ENCODE assay signal across 8 mouse cellular contexts in genomic region chr2:71981343-71981851, GRCm38 (mm10). TPM values are rescaled to one million over a fixed set of nuclear protein-coding genes. Genes with fewer than 3 reads are reported as not detected.
DNase-seq lines count a peak whose midpoint lies in the region; ATAC-seq and TF ChIP-seq lines count a peak whose summit lies in the region.
"Had no signal": no experiment of that assay in that cellular context is flagged by ENCODE, and none has a peak within 500 bp of the region (broad histone marks: within the 10 kb centered on the region; RNA-seq: fewer than 3 reads in every experiment).

No protein-coding gene starts in this region.

- H3K4me1 ChIP-seq in lung, postnatal 0 days (ENCODE audit: insufficient read depth, low read depth, low read length) = no peaks in the 10 kb centered on the region
- H3K4me1 ChIP-seq in embryonic facial prominence, embryonic 10.5 days = peaks cover 10% of the 10 kb centered on the region
- peaks cover 13% of the 10 kb centered on the region for H3K4me1 ChIP-seq in hindbrain, embryonic 12.5 days
- H3K4me1 ChIP-seq in midbrain, embryonic 15.5 days = peaks cover 14% of the 10 kb centered on the region; the same call in 1 of the 2 replicates

- H3K9ac ChIP-seq in lung, postnatal 0 days (replicated peaks; ENCODE audit: low read depth) = 0 out of 2 replicates have a peak overlapping the region, but pooled peaks have one; percentile 19
- peak overlapping the region; percentile 69 for H3K9ac ChIP-seq in hindbrain, embryonic 12.5 days
- peak overlapping the region; percentile 74 for H3K9ac ChIP-seq in midbrain, embryonic 15.5 days

- H3K4me2 ChIP-seq in lung, postnatal 0 days (replicated peaks; ENCODE audit: low read depth, low read length) = peak overlapping the region; percentile 99
- H3K4me2 ChIP-seq in hindbrain, embryonic 12.5 days (replicated peaks) = peak overlapping the region; percentile 98
- peak overlapping the region; percentile 86 for H3K4me2 ChIP-seq in midbrain, embryonic 15.5 days

- no peak for TF ChIP-seq EP300 in lung, postnatal 0 days (IDR thresholded peaks at IDR 0.05)

- H3K27me3 ChIP-seq in lung, postnatal 0 days (replicated peaks; ENCODE audit: insufficient read depth, low read length) = no peaks in the 10 kb centered on the region
- H3K27me3 ChIP-seq in embryonic facial prominence, embryonic 10.5 days (replicated peaks; ENCODE audit: low read depth, poor library complexity, severe bottlenecking) = peaks cover 60% of the 10 kb centered on the region
- peaks cover 29% of the 10 kb centered on the region for H3K27me3 ChIP-seq in hindbrain, embryonic 12.5 days
- H3K27me3 ChIP-seq in midbrain, embryonic 15.5 days (replicated peaks) = no peaks in the 10 kb centered on the region

- no peak for DNase-seq in lung, postnatal 0 days (ENCODE audit: low spot score)
- no peak for DNase-seq in lung, postnatal 10 days
- DNase-seq in embryonic facial prominence, embryonic 10.5 days (ENCODE audit: low spot score) = peak; percentile 26
- no peak for DNase-seq in gastrocnemius, postnatal 10 days
- no peak for DNase-seq in spleen, postnatal 36 days (ENCODE audit: low spot score in 2 of 2)

- H3K9me3 ChIP-seq in lung, postnatal 0 days (ENCODE audit: low read length) = no peaks in the 10 kb centered on the region
- no peaks in the 10 kb centered on the region for H3K9me3 ChIP-seq in embryonic facial prominence, embryonic 10.5 days
- no peaks in the 10 kb centered on the region for H3K9me3 ChIP-seq in hindbrain, embryonic 12.5 days (replicated peaks)
- no peaks in the 10 kb centered on the region for H3K9me3 ChIP-seq in midbrain, embryonic 15.5 days

- no peaks in the 10 kb centered on the region for H3K36me3 ChIP-seq in lung, postnatal 0 days (ENCODE audit: insufficient read depth, low read length)
- no peaks in the 10 kb centered on the region for H3K36me3 ChIP-seq in embryonic facial prominence, embryonic 10.5 days (replicated peaks)
- no peaks in the 10 kb centered on the region for H3K36me3 ChIP-seq in hindbrain, embryonic 12.5 days
- H3K36me3 ChIP-seq in midbrain, embryonic 15.5 days (replicated peaks) = no peaks in the 10 kb centered on the region

- no peak for TF ChIP-seq CTCF in lung, postnatal 0 days (IDR thresholded peaks at IDR 0.05)

- no peak; the same call in 1 of the 2 replicates for ATAC-seq in lung, postnatal 0 days
- peak; percentile 38 for ATAC-seq in hindbrain, embryonic 12.5 days (ENCODE audit: low FRiP score)
- peak; percentile 72 for ATAC-seq in midbrain, embryonic 15.5 days (replicated peaks)

- 15% methylated on average over 22 of the region's 24 CpGs for WGBS in lung, postnatal 0 days
- WGBS in embryonic facial prominence, embryonic 10.5 days = 9% methylated on average over 24 of the region's 24 CpGs
- WGBS in hindbrain, embryonic 12.5 days = 9% methylated on average over 24 of the region's 24 CpGs
- 4% methylated on average over 24 of the region's 24 CpGs for WGBS in midbrain, embryonic 15.5 days

- H3K4me3 ChIP-seq in lung, postnatal 0 days (ENCODE audit: low read depth, low read length) = peak overlapping the region; percentile 39
- H3K4me3 ChIP-seq in embryonic facial prominence, embryonic 10.5 days = peak overlapping the region; percentile 68
- H3K4me3 ChIP-seq in hindbrain, embryonic 12.5 days = peak overlapping the region; percentile 59
- H3K4me3 ChIP-seq in midbrain, embryonic 15.5 days = peak overlapping the region; percentile 64
- H3K4me3 ChIP-seq: myocyte had no signal

- no peak overlapping the region for H3K27ac ChIP-seq in lung, postnatal 0 days (ENCODE audit: low read length)
- peak overlapping the region; percentile 35 for H3K27ac ChIP-seq in embryonic facial prominence, embryonic 10.5 days (replicated peaks)
- H3K27ac ChIP-seq in hindbrain, embryonic 12.5 days = no peak overlapping the region
- H3K27ac ChIP-seq in midbrain, embryonic 15.5 days = peak overlapping the region; percentile 75

RNA-seq across cellular contexts. Expression of gene Rapgef4, which starts 0.4 kb away (rescaled TPM):
- polyA plus RNA-seq in lung, postnatal 0 days (2015; fragmentation: Nextera tagmentation; extraction: Ambion mirVana) = 4.4 and 5.0 TPM in 2 replicates
- polyA plus RNA-seq in embryonic facial prominence, embryonic 10.5 days (2016; fragmentation: Nextera tagmentation; extraction: Ambion mirVana) = 2.9 and 3.5 TPM in 2 replicates
- polyA plus RNA-seq in hindbrain, embryonic 12.5 days (2016; fragmentation: Nextera tagmentation; extraction: Ambion mirVana) = 4.9 and 5.6 TPM in 2 replicates
- polyA plus RNA-seq in midbrain, embryonic 15.5 days (2015; fragmentation: Nextera tagmentation; extraction: Ambion mirVana) = 36.9 and 42.9 TPM in 2 replicates
- total RNA-seq in gastrocnemius, postnatal 10 days (2021) = 1 to 10 TPM; 2.4 to 4.4 TPM

Comparison
In these comparisons a context has a peak if more than half of its experiments do, and no peak if none do; other contexts are left out.
1. H3K27ac ChIP-seq: peak in embryonic facial prominence, embryonic 10.5 days (single experiment) and midbrain, embryonic 15.5 days (single experiment); none in lung, postnatal 0 days (single experiment) and hindbrain, embryonic 12.5 days (single experiment).
2. H3K9ac ChIP-seq: peak in every context shown above with its lines; median percentile 74 in midbrain, embryonic 15.5 days; 69 in hindbrain, embryonic 12.5 days; 19 in lung, postnatal 0 days.
3. Peak in every context shown above with its lines, with median percentiles within 50 percentile points of each other: H3K4me2 ChIP-seq and H3K4me3 ChIP-seq.